ENCODE assay signal across 8 mouse cellular contexts in the genomic region with DNA sequence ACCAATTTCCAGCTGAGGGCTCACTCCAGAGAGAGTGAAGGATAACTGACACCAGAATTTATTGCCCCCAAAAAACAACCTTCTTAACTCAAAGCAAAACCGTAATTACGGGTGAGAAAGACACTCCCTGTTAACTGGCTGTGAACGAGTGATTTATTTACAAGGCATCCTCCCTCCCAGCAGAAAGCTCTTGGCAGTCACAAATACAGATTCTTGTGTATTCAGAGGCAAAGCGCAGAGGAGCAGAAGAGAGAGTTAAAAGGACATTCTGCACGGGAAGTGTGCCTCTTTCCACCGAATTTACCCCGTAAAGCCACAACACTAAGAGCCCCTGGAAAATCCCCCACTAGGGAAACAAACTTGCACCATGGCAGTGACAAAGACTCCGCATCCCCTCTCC.
DNase-seq lines count a peak whose midpoint lies in the region; ATAC-seq and TF ChIP-seq lines count a peak whose summit lies in the region.
"Had no signal": no experiment of that assay in that cellular context is flagged by ENCODE, and none has a peak within 500 bp of the region (broad histone marks: within the 10 kb centered on the region; RNA-seq: fewer than 3 reads in every experiment).

No protein-coding gene starts in this region.

- H3K36me3 ChIP-seq in lung, embryonic 14.5 days (ENCODE audit: insufficient read depth) = no peaks in the 10 kb centered on the region
- H3K36me3 ChIP-seq in embryonic facial prominence, embryonic 12.5 days = no peaks in the 10 kb centered on the region
- no peaks in the 10 kb centered on the region for H3K36me3 ChIP-seq in hindbrain, postnatal 0 days (ENCODE audit: insufficient read depth, low read length)
- no peaks in the 10 kb centered on the region for H3K36me3 ChIP-seq in neural tube, embryonic 15.5 days

- H3K9me3 ChIP-seq in lung, embryonic 14.5 days (ENCODE audit: low read depth, low read length) = no peaks in the 10 kb centered on the region
- no peaks in the 10 kb centered on the region for H3K9me3 ChIP-seq in embryonic facial prominence, embryonic 12.5 days
- H3K9me3 ChIP-seq in hindbrain, postnatal 0 days (ENCODE audit: low read length) = no peaks in the 10 kb centered on the region
- H3K9me3 ChIP-seq in neural tube, embryonic 15.5 days (replicated peaks) = no peaks in the 10 kb centered on the region

- no peak overlapping the region for H3K4me2 ChIP-seq in lung, embryonic 14.5 days
- H3K4me2 ChIP-seq in embryonic facial prominence, embryonic 12.5 days (replicated peaks) = peak overlapping the region; percentile 15; the same call in 1 of the 2 replicates
- peak overlapping the region; percentile 39 for H3K4me2 ChIP-seq in hindbrain, postnatal 0 days (ENCODE audit: low read depth, low read length)
- peak overlapping the region; percentile 4; the same call in 1 of the 2 replicates for H3K4me2 ChIP-seq in neural tube, embryonic 15.5 days

- no peak overlapping the region for H3K4me3 ChIP-seq in lung, embryonic 14.5 days (ENCODE audit: low read depth, low read length)
- H3K4me3 ChIP-seq in embryonic facial prominence, embryonic 12.5 days = no peak overlapping the region
- H3K4me3 ChIP-seq in hindbrain, postnatal 0 days (ENCODE audit: low read length) = no peak overlapping the region
- no peak overlapping the region for H3K4me3 ChIP-seq in neural tube, embryonic 15.5 days (replicated peaks)

- H3K4me1 ChIP-seq in lung, embryonic 14.5 days (ENCODE audit: insufficient read depth) = 0 out of 2 replicates have a peak, but pooled peaks cover 18% of the 10 kb centered on the region
- H3K4me1 ChIP-seq in embryonic facial prominence, embryonic 12.5 days = peaks cover 24% of the 10 kb centered on the region
- H3K4me1 ChIP-seq in hindbrain, postnatal 0 days (ENCODE audit: insufficient read depth, low read length) = no peaks in the 10 kb centered on the region
- H3K4me1 ChIP-seq in neural tube, embryonic 15.5 days = peaks cover 19% of the 10 kb centered on the region

- no peak overlapping the region for H3K9ac ChIP-seq in lung, embryonic 14.5 days
- no peak overlapping the region for H3K9ac ChIP-seq in embryonic facial prominence, embryonic 12.5 days
- no peak overlapping the region for H3K9ac ChIP-seq in hindbrain, postnatal 0 days (replicated peaks; ENCODE audit: low read length)
- H3K9ac ChIP-seq in neural tube, embryonic 15.5 days (replicated peaks) = no peak overlapping the region

- no peak overlapping the region for H3K27ac ChIP-seq in lung, embryonic 14.5 days (ENCODE audit: low read depth)
- H3K27ac ChIP-seq in embryonic facial prominence, embryonic 12.5 days = no peak overlapping the region
- H3K27ac ChIP-seq in hindbrain, postnatal 0 days = no peak overlapping the region
- H3K27ac ChIP-seq in neural tube, embryonic 15.5 days (replicated peaks) = no peak overlapping the region

- no peak for ATAC-seq in lung, embryonic 14.5 days (ENCODE audit: insufficient read depth)
- ATAC-seq in embryonic facial prominence, embryonic 12.5 days (ENCODE audit: insufficient number of reproducible peaks, insufficient read depth, low FRiP score, low TSS enrichment) = no peak
- ATAC-seq in hindbrain, postnatal 0 days = no peak
- no peak for ATAC-seq in neural tube, embryonic 15.5 days (ENCODE audit: low FRiP score)

- TF ChIP-seq CTCF in lung, embryonic 14.5 days (IDR thresholded peaks at IDR 0.05; ENCODE audit: low read depth) = no peak
- no peak for TF ChIP-seq CTCF in hindbrain, postnatal 0 days (IDR thresholded peaks at IDR 0.05; ENCODE audit: low read depth)

- no peaks in the 10 kb centered on the region for H3K27me3 ChIP-seq in lung, embryonic 14.5 days (ENCODE audit: insufficient read depth, low read length)
- H3K27me3 ChIP-seq in embryonic facial prominence, embryonic 12.5 days = no peaks in the 10 kb centered on the region
- no peaks in the 10 kb centered on the region for H3K27me3 ChIP-seq in hindbrain, postnatal 0 days (ENCODE audit: insufficient read depth, low read length)
- H3K27me3 ChIP-seq in neural tube, embryonic 15.5 days (replicated peaks) = 0 out of 2 replicates have a peak, but pooled peaks cover 6% of the 10 kb centered on the region

- DNase-seq in lung, embryonic 14.5 days = peak; percentile 62
- no peak for DNase-seq in lung, postnatal 10 days
- peak; percentile 37 for DNase-seq in hindbrain, postnatal 0 days (ENCODE audit: low spot score)
- DNase-seq in cerebellum, postnatal 36 days = no peak
- DNase-seq in spleen, postnatal 4 days (ENCODE audit: low spot score in 2 of 2) = no peak
- DNase-seq: thymus, adult 2 months had no signal

- WGBS in lung, embryonic 14.5 days = 7% methylated on average over 8 of the region's 8 CpGs
- 8% methylated on average over 8 of the region's 8 CpGs for WGBS in embryonic facial prominence, embryonic 12.5 days
- 11% methylated on average over 8 of the region's 8 CpGs for WGBS in hindbrain, postnatal 0 days
- 6% methylated on average over 8 of the region's 8 CpGs for WGBS in neural tube, embryonic 15.5 days

Comparison
In these comparisons a context has a peak if more than half of its experiments do, and no peak if none do; other contexts are left out.
1. DNase-seq: peak in lung, embryonic 14.5 days (single experiment) and hindbrain, postnatal 0 days (single experiment); none in lung, postnatal 10 days (single experiment), cerebellum, postnatal 36 days (0 of 2) and spleen, postnatal 4 days (0 of 2).